10 mouse cellular contexts compared by ENCODE assay signal in the genomic region with DNA sequence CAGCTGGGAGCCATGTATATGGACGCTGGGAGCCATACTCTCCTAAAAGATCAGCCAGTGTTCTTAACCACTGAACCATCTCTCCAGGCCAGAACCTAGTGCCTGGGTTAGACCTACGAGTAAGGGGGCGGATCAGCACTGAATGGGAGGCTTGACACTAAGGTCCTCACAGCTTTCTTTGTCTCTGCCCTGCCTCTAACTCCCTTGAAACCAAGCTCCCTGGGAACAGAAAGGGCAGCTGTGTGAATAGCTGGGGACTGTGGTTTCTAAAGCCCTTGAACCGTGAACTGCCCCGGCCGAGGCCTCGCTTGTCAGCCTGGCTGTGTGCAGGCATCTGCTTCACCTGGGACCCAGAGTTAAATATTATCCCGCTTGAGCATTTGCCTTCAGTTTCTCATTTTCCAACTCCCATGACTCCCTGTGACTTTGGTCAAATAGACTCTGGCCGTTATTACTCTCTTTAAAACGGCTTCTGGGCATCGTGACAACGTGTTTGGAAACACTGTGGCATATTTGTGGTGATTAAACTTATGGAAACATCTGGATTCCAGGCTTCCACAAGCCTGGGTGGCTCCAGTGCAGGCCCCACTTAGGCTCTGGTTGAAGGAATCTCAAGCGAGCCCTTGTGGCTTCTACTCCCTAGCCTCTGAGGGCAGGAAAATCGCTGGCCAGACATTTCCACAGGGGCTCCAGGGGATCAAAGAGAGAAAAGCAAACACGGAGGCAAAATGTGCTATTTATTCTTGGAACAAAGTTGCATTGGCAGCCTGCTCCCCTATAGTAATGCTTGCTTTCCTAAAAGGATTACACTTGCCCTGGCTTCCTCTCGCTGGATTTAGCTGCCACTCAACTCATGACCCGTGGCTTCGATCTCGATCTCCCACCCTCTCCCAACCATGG. TPM values are rescaled to one million over a fixed set of nuclear protein-coding genes. Genes with fewer than 3 reads are reported as not detected.
A peak's percentile ranks its signal among the peaks of the same experiment; 100 is the strongest.
DNase-seq lines count a peak whose midpoint lies in the region; ATAC-seq and TF ChIP-seq lines count a peak whose summit lies in the region.
"Had no signal": no experiment of that assay in that cellular context is flagged by ENCODE, and none has a peak within 500 bp of the region (broad histone marks: within the 10 kb centered on the region; RNA-seq: fewer than 3 reads in every experiment).

No protein-coding gene starts in this region.

- no peak overlapping the region for H3K4me3 ChIP-seq in heart, embryonic 10.5 days
- H3K4me3 ChIP-seq in embryonic facial prominence, embryonic 10.5 days = no peak overlapping the region
- H3K4me3 ChIP-seq in kidney, postnatal 0 days (replicated peaks; ENCODE audit: low read depth, low read length) = no peak overlapping the region
- no peak overlapping the region for H3K4me3 ChIP-seq in lung, embryonic 16.5 days (ENCODE audit: low read length)
- H3K4me3 ChIP-seq: heart, embryonic 13.5 days had no signal

- peak; percentile 94 for ATAC-seq in kidney, postnatal 0 days (replicated peaks; ENCODE audit: low FRiP score, low read depth)
- peak; percentile 89 for ATAC-seq in lung, embryonic 16.5 days (ENCODE audit: low read depth)
- ATAC-seq in megakaryocyte progenitor cell, adult 5-6 weeks (replicated peaks; ENCODE audit: poor library complexity) = no peak

- H3K9me3 ChIP-seq in heart, embryonic 10.5 days = no peaks in the 10 kb centered on the region
- no peaks in the 10 kb centered on the region for H3K9me3 ChIP-seq in embryonic facial prominence, embryonic 10.5 days
- no peaks in the 10 kb centered on the region for H3K9me3 ChIP-seq in kidney, postnatal 0 days (replicated peaks; ENCODE audit: low read length)
- no peaks in the 10 kb centered on the region for H3K9me3 ChIP-seq in lung, embryonic 16.5 days (ENCODE audit: control insufficient read depth, low read length)
- H3K9me3 ChIP-seq: heart, embryonic 13.5 days had no signal

- no peaks in the 10 kb centered on the region for H3K36me3 ChIP-seq in heart, embryonic 10.5 days
- H3K36me3 ChIP-seq in embryonic facial prominence, embryonic 10.5 days (replicated peaks) = no peaks in the 10 kb centered on the region
- H3K36me3 ChIP-seq in kidney, postnatal 0 days (ENCODE audit: insufficient read depth, low read length) = no peaks in the 10 kb centered on the region
- no peaks in the 10 kb centered on the region for H3K36me3 ChIP-seq in lung, embryonic 16.5 days (ENCODE audit: control insufficient read depth, insufficient read depth, low read length)
- H3K36me3 ChIP-seq: heart, embryonic 13.5 days had no signal

- H3K9ac ChIP-seq in kidney, postnatal 0 days (ENCODE audit: low read depth, low read length) = no peak overlapping the region
- H3K9ac ChIP-seq in lung, embryonic 16.5 days (ENCODE audit: low read length) = peak overlapping the region; percentile 38; the same call in 1 of the 2 replicates
- H3K9ac ChIP-seq: heart, embryonic 13.5 days had no signal

- 66% methylated on average over 19 of the region's 19 CpGs for WGBS in heart, embryonic 10.5 days
- 34% methylated on average over 19 of the region's 19 CpGs for WGBS in embryonic facial prominence, embryonic 10.5 days
- WGBS in kidney, postnatal 0 days = 25% methylated on average over 19 of the region's 19 CpGs
- WGBS in lung, embryonic 16.5 days = 34% methylated on average over 19 of the region's 19 CpGs

- H3K27ac ChIP-seq in heart, embryonic 10.5 days = no peak overlapping the region
- H3K27ac ChIP-seq in embryonic facial prominence, embryonic 10.5 days (replicated peaks) = 0 out of 2 replicates have a peak overlapping the region, but pooled peaks have one; percentile 19
- H3K27ac ChIP-seq in kidney, postnatal 0 days = peak overlapping the region; percentile 92
- peak overlapping the region; percentile 83 for H3K27ac ChIP-seq in lung, embryonic 16.5 days (ENCODE audit: low read length)
- H3K27ac ChIP-seq: heart, embryonic 13.5 days had no signal

- H3K4me1 ChIP-seq in heart, embryonic 10.5 days = no peaks in the 10 kb centered on the region
- H3K4me1 ChIP-seq in embryonic facial prominence, embryonic 10.5 days = peaks cover 14% of the 10 kb centered on the region
- peaks cover 5% of the 10 kb centered on the region; the same call in 1 of the 2 replicates for H3K4me1 ChIP-seq in kidney, postnatal 0 days (replicated peaks; ENCODE audit: insufficient read depth, low read length)
- peaks cover 12% of the 10 kb centered on the region for H3K4me1 ChIP-seq in lung, embryonic 16.5 days (replicated peaks; ENCODE audit: control insufficient read depth, insufficient read depth, low read length)
- H3K4me1 ChIP-seq: heart, embryonic 13.5 days had no signal

- TF ChIP-seq CTCF in kidney, postnatal 0 days (IDR thresholded peaks at IDR 0.05; ENCODE audit: low read depth) = no peak

- no peaks in the 10 kb centered on the region for H3K27me3 ChIP-seq in heart, embryonic 10.5 days (ENCODE audit: insufficient read depth, poor library complexity, severe bottlenecking)
- H3K27me3 ChIP-seq in embryonic facial prominence, embryonic 10.5 days (replicated peaks; ENCODE audit: low read depth, poor library complexity, severe bottlenecking) = 0 out of 2 replicates have a peak, but pooled peaks cover 15% of the 10 kb centered on the region
- no peaks in the 10 kb centered on the region for H3K27me3 ChIP-seq in kidney, postnatal 0 days (ENCODE audit: insufficient read depth, low read length)
- no peaks in the 10 kb centered on the region for H3K27me3 ChIP-seq in lung, embryonic 16.5 days (ENCODE audit: control insufficient read depth, insufficient read depth, low read depth, low read length)

- peak; percentile 94 for DNase-seq in heart, adult 11 months
- DNase-seq in heart, embryonic 10.5 days (ENCODE audit: low spot score) = no peak
- DNase-seq in embryonic facial prominence, embryonic 10.5 days (ENCODE audit: low spot score) = peak; percentile 41
- DNase-seq in kidney, postnatal 0 days (ENCODE audit: low spot score) = peak; percentile 78
- no peak for DNase-seq in urinary bladder, postnatal 14 days (ENCODE audit: low spot score)
- no peak for DNase-seq in adrenal gland, postnatal 14 days

- H3K4me2 ChIP-seq in kidney, postnatal 0 days (ENCODE audit: low read length) = no peak overlapping the region
- H3K4me2 ChIP-seq in lung, embryonic 16.5 days (ENCODE audit: low read depth, low read length) = 0 out of 2 replicates have a peak overlapping the region, but pooled peaks have one; percentile 1
- H3K4me2 ChIP-seq: heart, embryonic 13.5 days had no signal

RNA-seq across cellular contexts. Expression of a gene that starts 11.0 kb away (rescaled TPM):
- polyA plus RNA-seq in heart, embryonic 10.5 days (2016; fragmentation: Nextera tagmentation; extraction: Ambion mirVana) = 3.7 and 5.8 TPM in 2 replicates
- polyA plus RNA-seq in embryonic facial prominence, embryonic 10.5 days (2016; fragmentation: Nextera tagmentation; extraction: Ambion mirVana) = 7.0 and 9.1 TPM in 2 replicates
- polyA plus RNA-seq in kidney, postnatal 0 days (2015; fragmentation: Nextera tagmentation; extraction: Ambion mirVana) = 60.8 and 62.5 TPM in 2 replicates
- polyA plus RNA-seq in lung, embryonic 16.5 days (2015; fragmentation: Nextera tagmentation; extraction: Ambion mirVana) = 38.8 and 42.4 TPM in 2 replicates
- not detected in 2 replicates for total RNA-seq in megakaryocyte progenitor cell, adult 5-6 weeks (2015)
- total RNA-seq in megakaryocyte progenitor cell, adult 5-6 weeks (2017) = not detected in 2 replicates
- 3.1 and 6.9 TPM in 2 replicates for total RNA-seq in adrenal gland, postnatal 14 days (2021)
- total RNA-seq: megakaryocyte-erythroid progenitor cell, adult 5-6 weeks had no signal

Comparison
In these comparisons a context has a peak if more than half of its experiments do, and no peak if none do; other contexts are left out.
1. DNase-seq: peak in heart, adult 11 months (single experiment), embryonic facial prominence, embryonic 10.5 days (single experiment) and kidney, postnatal 0 days (single experiment); none in heart, embryonic 10.5 days (single experiment), urinary bladder, postnatal 14 days (single experiment) and adrenal gland, postnatal 14 days (single experiment).